Mouse (Mus musculus): ENCODE measurements at regions not wholly inside any gene's neighbourhood (a gene's known extent, or its start where the extent isn't known, plus 50 kb on each side); places are given as distances from the start of the nearest gene placed in this dataset.

- no peaks in the 10 kb centered on the region for H3K9me3 ChIP-seq (ENCODE audit: control insufficient read depth, low read length)
- no peak overlapping the region for H3K9ac ChIP-seq (ENCODE audit: low read length)
- no peak overlapping the region for H3K27ac ChIP-seq (replicated peaks in 1 of 2; ENCODE audit: control insufficient read depth in 1 of 2, insufficient read depth in 1 of 2, low read depth in 2 of 2, low read length in 2 of 2)
- WGBS = 62% methylated on average over 2 of the region's 2 CpGs
- no peak for ATAC-seq (ENCODE audit: insufficient number of reproducible peaks, insufficient read depth, low FRiP score, low read depth)
- no peak overlapping the region for H3K4me3 ChIP-seq (ENCODE audit: control insufficient read depth in 1 of 2, insufficient read depth in 1 of 2, low read depth in 1 of 2, low read length in 2 of 2)
- H3K36me3 ChIP-seq (ENCODE audit: control insufficient read depth, insufficient read depth, low read length) = no peaks in the 10 kb centered on the region
- H3K4me1 ChIP-seq (ENCODE audit: control insufficient read depth in 2 of 2, insufficient read depth in 2 of 2, low read length in 2 of 2) = no peaks in the 10 kb centered on the region
- no peak overlapping the region for H3K4me2 ChIP-seq (ENCODE audit: low read length)
- no peaks in the 10 kb centered on the region for H3K27me3 ChIP-seq (ENCODE audit: control insufficient read depth, insufficient read depth, low read length)
Observed at GRCm38 (mm10) chr2:21941488-21942000, 285.8 kb upstream of the Myo3a start.

- H3K27me3 ChIP-seq (ENCODE audit: control insufficient read depth, insufficient read depth, low read length) = no peaks in the 10 kb centered on the region
- no peak for ATAC-seq (ENCODE audit: insufficient number of reproducible peaks, insufficient read depth, low FRiP score, low read depth)
- H3K4me2 ChIP-seq (ENCODE audit: low read length) = no peak overlapping the region
- H3K4me1 ChIP-seq (ENCODE audit: control insufficient read depth in 2 of 2, insufficient read depth in 2 of 2, low read length in 2 of 2) = no peaks in the 10 kb centered on the region
- no peaks in the 10 kb centered on the region for H3K36me3 ChIP-seq (ENCODE audit: control insufficient read depth, insufficient read depth, low read length)
- H3K27ac ChIP-seq (replicated peaks in 1 of 2; ENCODE audit: control insufficient read depth in 1 of 2, insufficient read depth in 1 of 2, low read depth in 2 of 2, low read length in 2 of 2) = no peak overlapping the region
- no peak overlapping the region for H3K4me3 ChIP-seq (ENCODE audit: control insufficient read depth in 1 of 2, insufficient read depth in 1 of 2, low read depth in 1 of 2, low read length in 2 of 2)
- WGBS = 77% methylated on average over 2 of the region's 2 CpGs
- H3K9ac ChIP-seq (ENCODE audit: low read length) = no peak overlapping the region
- H3K9me3 ChIP-seq (ENCODE audit: control insufficient read depth, low read length) = no peaks in the 10 kb centered on the region
Observed at GRCm38 (mm10) chr2:21943676-21944075, 283.6 kb upstream of the Myo3a start.

- Histone ChIP-seq H3K9me3 (ENCODE audit: control insufficient read depth, low read length) (no peaks in the 10 kb centered on the region), H3K27me3 (ENCODE audit: control insufficient read depth, insufficient read depth, low read length) (no peaks in the 10 kb centered on the region), H3K36me3 (ENCODE audit: control insufficient read depth, insufficient read depth, low read length) (no peaks in the 10 kb centered on the region), H3K4me2 (ENCODE audit: low read length) (no peak overlapping the region), H3K4me3 (ENCODE audit: control insufficient read depth in 1 of 2, insufficient read depth in 1 of 2, low read depth in 1 of 2, low read length in 2 of 2) (no peak overlapping the region), H3K27ac (replicated peaks in 1 of 2; ENCODE audit: control insufficient read depth in 1 of 2, insufficient read depth in 1 of 2, low read depth in 2 of 2, low read length in 2 of 2) (no peak overlapping the region), H3K9ac (ENCODE audit: low read length) (no peak overlapping the region), H3K4me1 (ENCODE audit: control insufficient read depth in 2 of 2, insufficient read depth in 2 of 2, low read length in 2 of 2) (no peaks in the 10 kb centered on the region)
- no peak for ATAC-seq (ENCODE audit: insufficient number of reproducible peaks, insufficient read depth, low FRiP score, low read depth)
- WGBS = 89% methylated on average over 2 of the region's 2 CpGs
Observed at GRCm38 (mm10) chr2:21946484-21946883, 280.8 kb upstream of the Myo3a start.

DNA sequence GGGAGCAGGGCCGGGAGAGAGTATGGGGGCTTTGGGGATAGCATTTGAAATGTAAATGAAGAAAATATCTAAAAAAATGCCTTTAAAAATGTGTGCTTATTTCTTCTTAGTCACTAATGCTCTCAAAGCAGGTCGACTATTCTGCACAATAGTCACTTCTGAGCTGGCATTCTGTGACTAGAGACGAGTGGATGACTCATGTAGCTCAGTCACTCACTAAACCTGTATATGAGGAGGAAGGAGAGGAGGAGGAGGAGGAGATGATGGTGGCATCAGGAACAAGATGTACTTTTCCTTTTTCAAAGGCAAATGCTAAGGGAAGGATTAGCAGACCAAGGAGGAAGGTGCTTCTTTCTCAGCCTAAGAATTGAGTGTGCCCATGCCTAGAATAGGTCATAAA is 276.0 kb upstream of the Myo3a start:
- 62% methylated on average over 3 of the region's 3 CpGs for WGBS
- Histone ChIP-seq H3K9ac (ENCODE audit: low read length) (no peak overlapping the region), H3K36me3 (ENCODE audit: control insufficient read depth, insufficient read depth, low read length) (no peaks in the 10 kb centered on the region), H3K9me3 (ENCODE audit: control insufficient read depth, low read length) (no peaks in the 10 kb centered on the region), H3K4me3 (ENCODE audit: control insufficient read depth in 1 of 2, insufficient read depth in 1 of 2, low read depth in 1 of 2, low read length in 2 of 2) (no peak overlapping the region), H3K27me3 (ENCODE audit: control insufficient read depth, insufficient read depth, low read length) (no peaks in the 10 kb centered on the region), H3K4me2 (ENCODE audit: low read length) (no peak overlapping the region), H3K4me1 (ENCODE audit: control insufficient read depth in 2 of 2, insufficient read depth in 2 of 2, low read length in 2 of 2) (no peaks in the 10 kb centered on the region), H3K27ac (replicated peaks in 1 of 2; ENCODE audit: control insufficient read depth in 1 of 2, insufficient read depth in 1 of 2, low read depth in 2 of 2, low read length in 2 of 2) (no peak overlapping the region)
- no peak for ATAC-seq (ENCODE audit: insufficient number of reproducible peaks, insufficient read depth, low FRiP score, low read depth)

DNA sequence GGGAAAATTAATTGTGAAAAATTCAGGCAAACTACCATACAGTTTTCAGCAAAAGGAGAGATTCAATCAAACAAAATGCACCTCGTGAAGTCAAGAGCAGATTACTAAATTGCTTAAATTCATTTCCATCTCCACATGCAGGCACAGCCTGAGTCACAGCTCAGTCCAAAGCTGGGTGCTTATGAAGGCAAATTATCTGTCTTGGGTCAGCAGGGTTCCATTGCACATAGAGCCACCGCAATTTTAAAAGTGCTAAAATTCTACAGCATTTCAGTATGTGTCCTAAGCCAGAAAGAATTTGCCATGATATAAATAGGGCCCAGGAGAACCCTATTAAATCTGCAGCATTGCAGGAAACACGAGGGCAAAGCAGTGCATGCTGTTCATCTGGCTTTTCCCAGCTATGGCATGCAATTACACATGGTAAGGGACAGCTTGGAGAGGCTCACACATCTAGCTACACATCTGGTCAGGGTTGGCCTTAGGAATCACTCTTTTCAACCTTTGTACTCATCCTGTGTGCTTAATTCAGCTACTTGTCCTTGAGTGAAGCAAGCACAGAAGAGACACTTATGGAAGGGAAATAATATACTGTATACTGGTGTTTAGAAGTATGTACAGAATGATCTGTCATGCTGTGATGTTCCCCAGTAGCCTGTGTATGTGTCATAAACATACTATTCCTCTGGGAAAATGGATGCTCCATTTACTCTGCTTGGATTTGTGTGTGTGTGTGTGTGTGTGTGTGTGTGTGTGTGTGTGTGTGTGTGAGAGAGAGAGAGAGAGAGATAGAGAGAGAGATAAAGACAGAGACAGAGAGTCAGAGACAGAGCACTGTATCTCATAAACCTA is 271.0 kb upstream of the Myo3a start:
- Histone ChIP-seq H3K36me3 (ENCODE audit: control insufficient read depth, insufficient read depth, low read length) (no peaks in the 10 kb centered on the region), H3K4me2 (ENCODE audit: low read length) (no peak overlapping the region), H3K9ac (ENCODE audit: low read length) (no peak overlapping the region), H3K27me3 (ENCODE audit: control insufficient read depth, insufficient read depth, low read length) (no peaks in the 10 kb centered on the region), H3K4me1 (ENCODE audit: control insufficient read depth in 2 of 2, insufficient read depth in 2 of 2, low read length in 2 of 2) (peaks cover 2 to 3% of the 10 kb centered on the region in 2 experiments; a peak in 1 of 4 replicates), H3K27ac (replicated peaks in 1 of 2; ENCODE audit: control insufficient read depth in 1 of 2, insufficient read depth in 1 of 2, low read depth in 2 of 2, low read length in 2 of 2) (no peak overlapping the region), H3K9me3 (ENCODE audit: control insufficient read depth, low read length) (no peaks in the 10 kb centered on the region), H3K4me3 (ENCODE audit: control insufficient read depth in 1 of 2, insufficient read depth in 1 of 2, low read depth in 1 of 2, low read length in 2 of 2) (no peak overlapping the region)
- 51% methylated on average over 3 of the region's 3 CpGs for WGBS
- no peak for ATAC-seq (ENCODE audit: insufficient number of reproducible peaks, insufficient read depth, low FRiP score, low read depth)

- H3K9ac ChIP-seq (ENCODE audit: low read length) = peak overlapping the region; percentile 28; the same call in 1 of the 2 replicates
- H3K27ac ChIP-seq (replicated peaks in 1 of 2; ENCODE audit: control insufficient read depth in 1 of 2, insufficient read depth in 1 of 2, low read depth in 2 of 2, low read length in 2 of 2) = peak overlapping the region; percentile 33 to 73; a peak in 2 of 4 replicates
- peaks cover 3 to 5% of the 10 kb centered on the region in 2 experiments; a peak in 3 of 4 replicates for H3K4me1 ChIP-seq (ENCODE audit: control insufficient read depth in 2 of 2, insufficient read depth in 2 of 2, low read length in 2 of 2)
- H3K9me3 ChIP-seq (ENCODE audit: control insufficient read depth, low read length) = no peaks in the 10 kb centered on the region
- no peaks in the 10 kb centered on the region for H3K36me3 ChIP-seq (ENCODE audit: control insufficient read depth, insufficient read depth, low read length)
- H3K27me3 ChIP-seq (ENCODE audit: control insufficient read depth, insufficient read depth, low read length) = no peaks in the 10 kb centered on the region
- ATAC-seq (ENCODE audit: insufficient number of reproducible peaks, insufficient read depth, low FRiP score, low read depth) = no peak
- peak overlapping the region in 1 of 2 experiments; percentile 20; a peak in 2 of 4 replicates for H3K4me3 ChIP-seq (ENCODE audit: control insufficient read depth in 1 of 2, insufficient read depth in 1 of 2, low read depth in 1 of 2, low read length in 2 of 2)
- WGBS = 0% methylated on average over 3 of the region's 3 CpGs
- peak overlapping the region; percentile 55 for H3K4me2 ChIP-seq (ENCODE audit: low read length)
Observed at GRCm38 (mm10) chr2:21958365-21958764, 268.9 kb upstream of the Myo3a start.

DNA sequence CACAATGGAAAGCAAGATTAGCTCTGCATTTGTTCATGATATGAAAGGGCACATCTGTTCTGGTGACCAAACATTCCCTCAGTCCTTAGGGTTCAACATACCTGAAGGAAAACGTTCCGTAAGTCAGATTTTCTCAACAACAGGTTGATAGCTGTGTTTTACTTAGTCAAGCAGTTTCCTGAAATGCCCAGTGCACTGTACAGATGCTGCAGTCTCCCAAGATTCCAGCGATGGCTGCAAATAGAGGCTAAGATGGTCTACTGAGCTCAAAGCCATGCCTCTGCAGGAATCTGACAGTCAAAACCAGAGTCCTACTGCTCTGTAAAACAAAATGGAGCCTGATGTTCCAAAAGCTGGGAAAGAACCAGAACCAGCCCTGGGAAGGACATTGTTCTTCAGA is 268.5 kb upstream of the Myo3a start:
- Histone ChIP-seq H3K4me3 (ENCODE audit: control insufficient read depth in 1 of 2, insufficient read depth in 1 of 2, low read depth in 1 of 2, low read length in 2 of 2) (peak overlapping the region in 1 of 2 experiments; percentile 20; a peak in 2 of 4 replicates), H3K9me3 (ENCODE audit: control insufficient read depth, low read length) (no peaks in the 10 kb centered on the region), H3K27ac (replicated peaks in 1 of 2; ENCODE audit: control insufficient read depth in 1 of 2, insufficient read depth in 1 of 2, low read depth in 2 of 2, low read length in 2 of 2) (peak overlapping the region; percentile 33 to 73; a peak in 2 of 4 replicates), H3K4me2 (ENCODE audit: low read length) (peak overlapping the region; percentile 55), H3K36me3 (ENCODE audit: control insufficient read depth, insufficient read depth, low read length) (no peaks in the 10 kb centered on the region), H3K9ac (ENCODE audit: low read length) (peak overlapping the region; percentile 28; the same call in 1 of the 2 replicates), H3K27me3 (ENCODE audit: control insufficient read depth, insufficient read depth, low read length) (no peaks in the 10 kb centered on the region), H3K4me1 (ENCODE audit: control insufficient read depth in 2 of 2, insufficient read depth in 2 of 2, low read length in 2 of 2) (peaks cover 3 to 9% of the 10 kb centered on the region in 2 experiments; a peak in 3 of 4 replicates)
- no peak for ATAC-seq (ENCODE audit: insufficient number of reproducible peaks, insufficient read depth, low FRiP score, low read depth)
- WGBS = 38% methylated on average over 3 of the region's 3 CpGs

Measured in heart, embryonic 14.5 days (tissue).